Mouse (Mus musculus): ENCODE results near the gene Ncl.

DNA sequence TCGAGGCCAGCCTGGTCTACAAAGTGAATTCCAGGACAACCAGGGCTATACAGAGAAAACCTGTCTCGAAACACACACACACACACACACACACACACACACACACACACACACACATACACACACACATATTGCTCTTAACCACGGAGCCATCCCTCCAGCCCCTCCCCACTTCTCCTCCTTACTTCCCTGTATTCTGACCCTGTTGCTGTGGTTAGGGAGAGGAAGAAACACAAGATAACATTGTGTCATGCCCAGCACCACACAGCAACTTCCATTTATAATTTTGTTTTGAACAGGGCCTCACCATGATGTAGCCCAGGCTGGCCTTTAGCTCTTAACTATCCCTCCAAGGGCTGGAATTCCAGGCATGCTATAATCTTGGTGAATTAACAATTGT lies 40.1 kb upstream of the Ncl start:
- TF ChIP-seq EP300 (IDR thresholded peaks at IDR 0.05) (no peak), CTCF (IDR thresholded peaks at IDR 0.05) (no peak)
